Comparison of ENCODE assay signal across 11 mouse cellular contexts in the genomic region with DNA sequence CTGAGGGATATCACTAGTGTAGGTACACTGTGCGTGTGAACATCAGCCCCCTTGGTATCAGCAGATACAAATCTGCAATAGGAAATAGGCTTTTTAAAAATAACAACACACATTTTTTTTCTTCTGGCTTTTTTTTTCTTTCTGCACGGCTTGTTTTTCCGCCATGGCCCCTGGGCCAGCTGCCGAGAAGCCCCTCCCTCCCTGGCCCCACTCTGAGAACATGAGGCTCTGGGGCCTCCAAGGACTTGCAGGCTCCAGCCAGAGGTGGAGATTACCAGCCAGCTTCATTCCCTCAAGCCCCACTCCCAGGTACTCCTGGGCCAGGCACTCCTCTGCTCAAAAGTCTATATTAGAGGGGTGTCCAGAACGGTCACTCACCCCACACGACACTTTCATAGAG. TPM values are rescaled to one million over a fixed set of nuclear protein-coding genes. Genes with fewer than 3 reads are reported as not detected.
A peak's percentile ranks its signal among the peaks of the same experiment; 100 is the strongest.
DNase-seq lines count a peak whose midpoint lies in the region; ATAC-seq and TF ChIP-seq lines count a peak whose summit lies in the region.
"Had no signal": no experiment of that assay in that cellular context is flagged by ENCODE, and none has a peak within 500 bp of the region (broad histone marks: within the 10 kb centered on the region; RNA-seq: fewer than 3 reads in every experiment).

No protein-coding gene starts in this region.

- peak overlapping the region; percentile 75 for H3K27ac ChIP-seq in heart, embryonic 15.5 days
- peak overlapping the region; percentile 88 for H3K27ac ChIP-seq in lung, embryonic 15.5 days
- peak overlapping the region; percentile 67 for H3K27ac ChIP-seq in embryonic facial prominence, embryonic 12.5 days
- H3K27ac ChIP-seq in intestine, postnatal 0 days (ENCODE audit: low read depth, low read length): no peak overlapping the region
- H3K27ac ChIP-seq: layer of hippocampus, adult 2 months; neural tube, embryonic 13.5 days had no signal

- no peaks in the 10 kb centered on the region for H3K27me3 ChIP-seq in heart, embryonic 15.5 days
- H3K27me3 ChIP-seq in lung, embryonic 15.5 days: no peaks in the 10 kb centered on the region
- H3K27me3 ChIP-seq in embryonic facial prominence, embryonic 12.5 days: no peaks in the 10 kb centered on the region
- no peaks in the 10 kb centered on the region for H3K27me3 ChIP-seq in intestine, postnatal 0 days (replicated peaks; ENCODE audit: control insufficient read depth, insufficient read depth, low read length)
- H3K27me3 ChIP-seq: neural tube, embryonic 13.5 days had no signal

- 0 out of 2 replicates have a peak overlapping the region, but pooled peaks have one; percentile 17 for H3K4me2 ChIP-seq in heart, embryonic 15.5 days
- H3K4me2 ChIP-seq in lung, embryonic 15.5 days: peak overlapping the region; percentile 27
- no peak overlapping the region for H3K4me2 ChIP-seq in embryonic facial prominence, embryonic 12.5 days (replicated peaks)
- H3K4me2 ChIP-seq in intestine, postnatal 0 days (replicated peaks; ENCODE audit: low read depth): 0 out of 2 replicates have a peak overlapping the region, but pooled peaks have one; percentile 9
- H3K4me2 ChIP-seq: neural tube, embryonic 13.5 days had no signal

- H3K4me3 ChIP-seq in heart, embryonic 15.5 days: no peak overlapping the region
- H3K4me3 ChIP-seq in lung, embryonic 15.5 days: no peak overlapping the region
- no peak overlapping the region for H3K4me3 ChIP-seq in embryonic facial prominence, embryonic 12.5 days
- H3K4me3 ChIP-seq in intestine, postnatal 0 days (ENCODE audit: low read depth, low read length): no peak overlapping the region
- H3K4me3 ChIP-seq: layer of hippocampus, adult 2 months; neural tube, embryonic 13.5 days had no signal

- no peaks in the 10 kb centered on the region for H3K9me3 ChIP-seq in heart, embryonic 15.5 days (replicated peaks)
- no peaks in the 10 kb centered on the region for H3K9me3 ChIP-seq in lung, embryonic 15.5 days
- H3K9me3 ChIP-seq in embryonic facial prominence, embryonic 12.5 days: no peaks in the 10 kb centered on the region
- H3K9me3 ChIP-seq in intestine, postnatal 0 days (ENCODE audit: control insufficient read depth): no peaks in the 10 kb centered on the region
- H3K9me3 ChIP-seq: neural tube, embryonic 13.5 days had no signal

- ATAC-seq in heart, embryonic 15.5 days (replicated peaks; ENCODE audit: insufficient number of reproducible peaks, insufficient read depth, low FRiP score, low read depth): no peak
- ATAC-seq in lung, embryonic 15.5 days (ENCODE audit: borderline replicate concordance, extremely low read depth, low FRiP score, low TSS enrichment): no peak
- ATAC-seq in embryonic facial prominence, embryonic 12.5 days (ENCODE audit: insufficient number of reproducible peaks, insufficient read depth, low FRiP score, low TSS enrichment): no peak
- ATAC-seq in intestine, postnatal 0 days: no peak
- ATAC-seq in erythroblast, adult 5-6 weeks (replicated peaks; ENCODE audit: low FRiP score, poor library complexity, severe bottlenecking): no peak
- ATAC-seq: forebrain, embryonic 16.5 days had no signal

- TF ChIP-seq CTCF in intestine, postnatal 0 days (IDR thresholded peaks at IDR 0.05; ENCODE audit: low read depth): no peak

- no peak overlapping the region for H3K9ac ChIP-seq in heart, embryonic 15.5 days
- H3K9ac ChIP-seq in lung, embryonic 15.5 days: peak overlapping the region; percentile 10; the same call in 1 of the 2 replicates
- peak overlapping the region; percentile 24; the same call in 1 of the 2 replicates for H3K9ac ChIP-seq in embryonic facial prominence, embryonic 12.5 days
- H3K9ac ChIP-seq in intestine, postnatal 0 days (ENCODE audit: low read depth, low read length): no peak overlapping the region

- 32% methylated on average over 6 of the region's 6 CpGs for WGBS in heart, embryonic 15.5 days
- WGBS in lung, embryonic 15.5 days: 28% methylated on average over 6 of the region's 6 CpGs
- WGBS in embryonic facial prominence, embryonic 12.5 days: 39% methylated on average over 6 of the region's 6 CpGs
- WGBS in intestine, postnatal 0 days: 40% methylated on average over 6 of the region's 6 CpGs

- H3K4me1 ChIP-seq in heart, embryonic 15.5 days (replicated peaks): peaks cover 66% of the 10 kb centered on the region
- H3K4me1 ChIP-seq in lung, embryonic 15.5 days: peaks cover 58% of the 10 kb centered on the region
- H3K4me1 ChIP-seq in embryonic facial prominence, embryonic 12.5 days: peaks cover 50% of the 10 kb centered on the region
- peaks cover 13% of the 10 kb centered on the region; the same call in 1 of the 2 replicates for H3K4me1 ChIP-seq in intestine, postnatal 0 days (replicated peaks; ENCODE audit: control insufficient read depth, insufficient read depth, low read length)

- H3K36me3 ChIP-seq in heart, embryonic 15.5 days: no peaks in the 10 kb centered on the region
- H3K36me3 ChIP-seq in lung, embryonic 15.5 days: no peaks in the 10 kb centered on the region
- H3K36me3 ChIP-seq in embryonic facial prominence, embryonic 12.5 days: no peaks in the 10 kb centered on the region
- H3K36me3 ChIP-seq in intestine, postnatal 0 days (ENCODE audit: control insufficient read depth, insufficient read depth): no peaks in the 10 kb centered on the region
- H3K36me3 ChIP-seq: neural tube, embryonic 13.5 days had no signal

- DNase-seq in heart, adult 8-10 months (ENCODE audit: low spot score): no peak
- DNase-seq in lung, postnatal 14 days: no peak
- no peak for DNase-seq in adipocyte (ENCODE audit: low spot score)

RNA-seq across cellular contexts. Expression of gene Prdm11, which starts 4.5 kb away (rescaled TPM):
- 4.7 and 5.7 TPM in 2 replicates for polyA plus RNA-seq in heart, embryonic 15.5 days (2015; fragmentation: Nextera tagmentation; extraction: Ambion mirVana)
- total RNA-seq in heart, adult 8-10 months (2022): 10 to 100 TPM in 2 of 4 experiments, 1 to 10 TPM in 2; 5.7 to 10.5 (median 9.3) TPM
- polyA plus RNA-seq in lung, embryonic 15.5 days (2015; fragmentation: Nextera tagmentation; extraction: Ambion mirVana): 6.5 and 7.2 TPM in 2 replicates
- 6.2 and 6.9 TPM in 2 replicates for polyA plus RNA-seq in embryonic facial prominence, embryonic 12.5 days (2016; fragmentation: Nextera tagmentation; extraction: Ambion mirVana)
- polyA plus RNA-seq in intestine, postnatal 0 days (2015; fragmentation: Nextera tagmentation; extraction: Ambion mirVana): 2.3 and 2.6 TPM in 2 replicates
- total RNA-seq in erythroblast, adult 5-6 weeks (2015; ENCODE audit: low replicate concordance): 0.19 and 0.63 TPM in 2 replicates
- total RNA-seq in erythroblast, adult 5-6 weeks (2017; ENCODE audit: low replicate concordance): 0.77 and 0.98 TPM in 2 replicates

Comparison
In these comparisons a context has a peak if more than half of its experiments do, and no peak if none do; other contexts are left out.
1. H3K9ac ChIP-seq: peak in lung, embryonic 15.5 days (single experiment) and embryonic facial prominence, embryonic 12.5 days (single experiment); none in heart, embryonic 15.5 days (single experiment) and intestine, postnatal 0 days (single experiment).